Mouse (Mus musculus) neural tube, embryonic 15.5 days (tissue): ENCODE results near the gene Rpl5. TPM values are rescaled to one million over a fixed set of nuclear protein-coding genes. Genes with fewer than 3 reads are reported as not detected.

Source experiments
- ATAC-seq: fragments of 200-750 bp; cut with Nextera tagmentation; 2 replicates; pipeline ENCODE4 v1.8.0; 2017; ENCODE audit warnings: mild to moderate bottlenecking, moderate TSS enrichment, moderate library complexity; ENCODE audit not compliant: low FRiP score
- H3K27ac ChIP-seq: fragments of 300-500 bp; sonication (generic); replicated peaks from 2 replicates; pipeline ENCODE4 v1.5.1; 2015; ENCODE audit warnings: mild to moderate bottlenecking, inconsistent platforms
- H3K27me3 ChIP-seq: fragments of 300-500 bp; sonication (generic); replicated peaks from 2 replicates; pipeline ENCODE4 v1.6.1; 2015; ENCODE audit warnings: inconsistent platforms
- H3K36me3 ChIP-seq: fragments of 300-500 bp; sonication (generic); 2 replicates; pipeline ENCODE4 v1.6.1; 2015; ENCODE audit warnings: inconsistent platforms
- H3K4me1 ChIP-seq: fragments of 300-500 bp; sonication (generic); 2 replicates; pipeline ENCODE4 v1.6.1; 2015; ENCODE audit warnings: inconsistent platforms
- H3K4me2 ChIP-seq: fragments of 300-500 bp; sonication (generic); 2 replicates; pipeline ENCODE4 v1.6.1; 2015; ENCODE audit warnings: inconsistent platforms, mild to moderate bottlenecking, moderate library complexity
- H3K4me3 ChIP-seq: fragments of 300-500 bp; sonication (generic); replicated peaks from 2 replicates; pipeline ENCODE4 v1.5.1; 2015; ENCODE audit warnings: mild to moderate bottlenecking, inconsistent platforms
- H3K9ac ChIP-seq: fragments of 300-500 bp; sonication (generic); replicated peaks from 2 replicates; pipeline ENCODE4 v1.6.1; 2015; ENCODE audit warnings: mild to moderate bottlenecking, inconsistent platforms
- H3K9me3 ChIP-seq: fragments of 300-500 bp; sonication (generic); replicated peaks from 2 replicates; pipeline ENCODE4 v1.6.1; 2016; ENCODE audit warnings: inconsistent platforms
- WGBS: fragments of 180-500 bp; shearing (Covaris S2); methylation state at CpG from one replicate; pipeline ENCODE4 v1.1.7; 2015; ENCODE audit warnings: mixed read lengths; 5-methylcytosine and 5-hydroxymethylcytosine counted together
- polyA plus RNA-seq: library from polyadenylated mRNA; unstranded; fragments of >200 nt; fragmentation: Nextera tagmentation; extraction: Ambion mirVana; gene quantifications from 2 replicates; pipeline ENCODE4 v1.2.1, GENCODE M21; 2015

Rpl5 gene
- polyA plus RNA-seq, 1 experiment from 2014 or later: 56.6 TPM

GRCm38 (mm10) chr5:107908514-107909110 is 8.3 kb downstream of the Rpl5 start:
- Histone ChIP-seq H3K4me3 (no peak overlapping the region), H3K27ac (no peak overlapping the region), H3K4me2 (no peak overlapping the region), H3K4me1 (no peaks in the 10 kb centered on the region), H3K9ac (no peak overlapping the region), H3K27me3 (no peaks in the 10 kb centered on the region), H3K36me3 (peaks cover 64% of the 10 kb centered on the region), H3K9me3 (no peaks in the 10 kb centered on the region)
- no peak for ATAC-seq
- 93% methylated on average over 2 of the region's 2 CpGs for WGBS

- Histone ChIP-seq H3K36me3 (peaks cover 55% of the 10 kb centered on the region), H3K4me3 (no peak overlapping the region), H3K27ac (no peak overlapping the region), H3K4me2 (no peak overlapping the region), H3K27me3 (no peaks in the 10 kb centered on the region), H3K9me3 (no peaks in the 10 kb centered on the region), H3K4me1 (no peaks in the 10 kb centered on the region), H3K9ac (no peak overlapping the region)
- no peak; the same call in 1 of the 2 replicates for ATAC-seq
- 87% methylated on average over 3 of the region's 3 CpGs for WGBS
Measured at GRCm38 (mm10) chr5:107909668-107910067, 9.4 kb downstream of the Rpl5 start.

- H3K9ac ChIP-seq: no peak overlapping the region
- H3K27ac ChIP-seq: no peak overlapping the region
- H3K27me3 ChIP-seq: no peaks in the 10 kb centered on the region
- H3K4me3 ChIP-seq: no peak overlapping the region
- no peak for ATAC-seq
- H3K9me3 ChIP-seq: no peaks in the 10 kb centered on the region
- no peak overlapping the region for H3K4me2 ChIP-seq
- peaks cover 51% of the 10 kb centered on the region for H3K36me3 ChIP-seq
- 68% methylated on average over 5 of the region's 5 CpGs for WGBS
- H3K4me1 ChIP-seq: no peaks in the 10 kb centered on the region
Measured at GRCm38 (mm10) chr5:107910084-107910616, 9.8 kb downstream of the Rpl5 start.

- H3K36me3 ChIP-seq: peaks cover 46% of the 10 kb centered on the region
- no peak overlapping the region for H3K4me3 ChIP-seq
- 91% methylated on average over 5 of the region's 5 CpGs for WGBS
Measured at GRCm38 (mm10) chr5:107911012-107911411, 10.7 kb downstream of the Rpl5 start.

GRCm38 (mm10) chr5:107915280-107915679 is 15.0 kb downstream of the Rpl5 start:
- Histone ChIP-seq H3K9ac (no peak overlapping the region), H3K36me3 (peaks cover 9% of the 10 kb centered on the region; the same call in 1 of the 2 replicates), H3K27ac (0 out of 2 replicates have a peak overlapping the region, but pooled peaks have one; percentile 18), H3K4me3 (no peak overlapping the region), H3K4me1 (no peaks in the 10 kb centered on the region), H3K4me2 (no peak overlapping the region), H3K9me3 (no peaks in the 10 kb centered on the region), H3K27me3 (no peaks in the 10 kb centered on the region)
- 19% methylated on average over 4 of the region's 4 CpGs for WGBS
- no peak for ATAC-seq

More at GRCm38 (mm10) chr5:107911012-107911411, 10.7 kb downstream of the Rpl5 start:
- Histone ChIP-seq H3K9ac (no peak overlapping the region), H3K27ac (no peak overlapping the region), H3K4me1 (no peaks in the 10 kb centered on the region), H3K4me2 (no peak overlapping the region), H3K9me3 (no peaks in the 10 kb centered on the region), H3K27me3 (no peaks in the 10 kb centered on the region)
- ATAC-seq: no peak

- no peaks in the 10 kb centered on the region for H3K36me3 ChIP-seq
- WGBS: 74% methylated on average over 2 of the region's 2 CpGs
- no peak overlapping the region for H3K4me2 ChIP-seq
- H3K4me3 ChIP-seq: no peak overlapping the region
- no peaks in the 10 kb centered on the region for H3K4me1 ChIP-seq
- no peaks in the 10 kb centered on the region for H3K27me3 ChIP-seq
- H3K27ac ChIP-seq: no peak overlapping the region
- ATAC-seq: peak; percentile 36; the same call in 1 of the 2 replicates
- no peak overlapping the region for H3K9ac ChIP-seq
- H3K9me3 ChIP-seq: no peaks in the 10 kb centered on the region
Measured at GRCm38 (mm10) chr5:107921400-107922252, 21.3 kb downstream of the Rpl5 start.

- H3K9ac ChIP-seq: no peak overlapping the region
- ATAC-seq: no peak
- H3K9me3 ChIP-seq: no peaks in the 10 kb centered on the region
- H3K27me3 ChIP-seq: no peaks in the 10 kb centered on the region
- no peaks in the 10 kb centered on the region for H3K36me3 ChIP-seq
- no peak overlapping the region for H3K4me2 ChIP-seq
- WGBS: 100% methylated on average over 1 of the region's 1 CpGs
- H3K4me1 ChIP-seq: no peaks in the 10 kb centered on the region
- H3K4me3 ChIP-seq: no peak overlapping the region
- H3K27ac ChIP-seq: no peak overlapping the region
Measured at GRCm38 (mm10) chr5:107922836-107923235, 22.5 kb downstream of the Rpl5 start.

- ATAC-seq: no peak
- Histone ChIP-seq H3K27me3 (no peaks in the 10 kb centered on the region), H3K4me1 (no peaks in the 10 kb centered on the region), H3K4me2 (no peak overlapping the region), H3K27ac (no peak overlapping the region), H3K9me3 (no peaks in the 10 kb centered on the region), H3K9ac (no peak overlapping the region), H3K36me3 (no peaks in the 10 kb centered on the region), H3K4me3 (no peak overlapping the region)
- 72% methylated on average over 8 of the region's 8 CpGs for WGBS
Measured at GRCm38 (mm10) chr5:107924564-107924963, 24.3 kb downstream of the Rpl5 start.

- H3K9me3 ChIP-seq: no peaks in the 10 kb centered on the region
- WGBS: 84% methylated on average over 11 of the region's 11 CpGs
- H3K27me3 ChIP-seq: no peaks in the 10 kb centered on the region
- H3K4me3 ChIP-seq: no peak overlapping the region
- no peak for ATAC-seq
- H3K4me2 ChIP-seq: no peak overlapping the region
- H3K36me3 ChIP-seq: no peaks in the 10 kb centered on the region
- no peaks in the 10 kb centered on the region for H3K4me1 ChIP-seq
- no peak overlapping the region for H3K9ac ChIP-seq
- H3K27ac ChIP-seq: no peak overlapping the region
Measured at GRCm38 (mm10) chr5:107926550-107927249, 26.4 kb downstream of the Rpl5 start.

- H3K9me3 ChIP-seq: no peaks in the 10 kb centered on the region
- peaks cover 5% of the 10 kb centered on the region; the same call in 1 of the 2 replicates for H3K4me1 ChIP-seq
- 48% methylated on average over 2 of the region's 2 CpGs for WGBS
- no peak overlapping the region for H3K27ac ChIP-seq
- ATAC-seq: no peak
- no peaks in the 10 kb centered on the region for H3K27me3 ChIP-seq
- no peak overlapping the region for H3K4me2 ChIP-seq
- no peak overlapping the region for H3K9ac ChIP-seq
- H3K36me3 ChIP-seq: no peaks in the 10 kb centered on the region
- no peak overlapping the region for H3K4me3 ChIP-seq
Measured at GRCm38 (mm10) chr5:107932556-107932955, 32.3 kb downstream of the Rpl5 start.

- H3K4me3 ChIP-seq: no peak overlapping the region
- H3K27ac ChIP-seq: no peak overlapping the region
- no peak overlapping the region for H3K4me2 ChIP-seq
- H3K9me3 ChIP-seq: no peaks in the 10 kb centered on the region
- H3K4me1 ChIP-seq: peaks cover 5% of the 10 kb centered on the region; the same call in 1 of the 2 replicates
- H3K27me3 ChIP-seq: no peaks in the 10 kb centered on the region
- WGBS: 66% methylated on average over 4 of the region's 4 CpGs
- H3K9ac ChIP-seq: no peak overlapping the region
- no peaks in the 10 kb centered on the region for H3K36me3 ChIP-seq
- no peak for ATAC-seq
Measured at GRCm38 (mm10) chr5:107933202-107933974, 33.1 kb downstream of the Rpl5 start.
